Mouse (Mus musculus): ENCODE results near the gene Utrn.

GRCm38 (mm10) chr10:12574760-12575159 lies 294.4 kb downstream of the Utrn start:
- TF ChIP-seq CTCF (IDR thresholded peaks at IDR 0.05; ENCODE audit: borderline replicate concordance, insufficient read depth, low read depth, low read length) (no peak), POLR2A (IDR thresholded peaks at IDR 0.05; ENCODE audit: borderline replicate concordance, insufficient read depth, low read length) (no peak)
